Mouse (Mus musculus): ENCODE measurements around the gene Cdyl. TPM values are rescaled to one million over a fixed set of nuclear protein-coding genes. Genes with fewer than 3 reads are reported as not detected.
A peak's percentile ranks its signal among the peaks of the same experiment; 100 is the strongest.

Gene Cdyl
- total and polyA plus RNA-seq, 2 experiments, result 1.3 to 3.5 TPM

DNA sequence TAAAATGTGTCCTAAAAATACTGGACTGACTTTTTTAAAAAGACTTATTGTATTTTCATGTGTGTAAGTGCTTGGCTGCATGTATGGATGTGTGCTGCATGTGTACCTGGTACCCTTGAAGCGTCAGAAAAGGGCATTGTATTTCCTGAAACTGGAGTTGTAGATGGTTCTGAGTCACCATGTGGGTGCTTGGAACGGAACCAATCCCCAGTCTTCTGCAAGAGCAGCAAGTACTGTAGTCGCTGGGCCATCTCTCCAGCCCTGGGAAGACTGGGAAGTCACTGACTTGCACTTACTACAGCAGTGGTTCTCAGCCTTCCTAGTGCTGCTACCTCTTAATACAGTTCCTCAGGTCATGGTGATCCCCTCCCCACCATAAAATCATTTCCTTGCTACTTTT lies 122.1 kb downstream of the Cdyl start:
- H3K79me2 ChIP-seq (ENCODE audit: control insufficient read depth, insufficient read depth, low read length), result peaks cover 18% of the 10 kb centered on the region; the same call in 1 of the 2 replicates
- H3K36me3 ChIP-seq (ENCODE audit: control insufficient read depth, insufficient read depth, low read length), result no peaks in the 10 kb centered on the region
- H3K9ac ChIP-seq (ENCODE audit: low read depth, low read length), result no peak overlapping the region
- H3K27ac ChIP-seq (replicated peaks; ENCODE audit: insufficient read depth, low read depth, low read length), result no peak overlapping the region
- no peak for DNase-seq (ENCODE audit: extremely low read depth, low read depth, low spot score)
- peaks cover 13% of the 10 kb centered on the region for H3K4me1 ChIP-seq (ENCODE audit: control insufficient read depth, insufficient read depth, low read length)
- H3K4me3 ChIP-seq (ENCODE audit: insufficient read depth, low read depth, low read length), result no peak overlapping the region
- WGBS, result 59% methylated on average over 3 of the region's 3 CpGs
- H3K27me3 ChIP-seq (ENCODE audit: control insufficient read depth, insufficient read depth, low read length), result no peaks in the 10 kb centered on the region
- TF ChIP-seq CTCF (IDR thresholded peaks at IDR 0.05; ENCODE audit: low read depth, low read length) (no peak), POLR2A (IDR thresholded peaks at IDR 0.05; ENCODE audit: extremely low read depth, insufficient read depth, low read length) (no peak)

DNA sequence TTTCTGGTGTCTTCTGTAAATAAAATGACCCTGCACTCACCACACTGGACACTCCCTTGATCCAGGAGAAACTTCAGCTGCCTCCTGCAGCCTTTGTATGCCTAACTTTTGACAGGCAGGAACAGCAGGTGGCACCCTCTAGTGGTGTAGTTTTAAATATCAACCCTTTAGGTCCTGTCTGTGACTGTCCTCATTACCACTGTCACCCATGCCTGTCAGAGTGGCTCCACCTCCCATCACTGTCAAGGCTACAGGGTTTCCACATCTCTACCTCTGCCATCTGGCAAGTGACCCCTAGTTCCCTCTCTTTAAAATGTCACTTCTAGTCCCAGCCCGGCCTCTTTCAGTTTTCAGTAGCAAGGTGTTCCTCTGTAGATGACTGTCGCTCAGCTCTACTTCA lies 123.3 kb downstream of the Cdyl start:
- peak; percentile 77 for DNase-seq (ENCODE audit: extremely low read depth, low read depth, low spot score)
- H3K4me1 ChIP-seq (ENCODE audit: control insufficient read depth, insufficient read depth, low read length), result peaks cover 13% of the 10 kb centered on the region
- H3K27ac ChIP-seq (replicated peaks; ENCODE audit: insufficient read depth, low read depth, low read length), result no peak overlapping the region
- peaks cover 11% of the 10 kb centered on the region; the same call in 1 of the 2 replicates for H3K79me2 ChIP-seq (ENCODE audit: control insufficient read depth, insufficient read depth, low read length)
- no peaks in the 10 kb centered on the region for H3K27me3 ChIP-seq (ENCODE audit: control insufficient read depth, insufficient read depth, low read length)
- TF ChIP-seq CTCF (IDR thresholded peaks at IDR 0.05; ENCODE audit: low read depth, low read length), result peak; percentile 67
- TF ChIP-seq POLR2A (IDR thresholded peaks at IDR 0.05; ENCODE audit: extremely low read depth, insufficient read depth, low read length), result no peak
- 46% methylated on average over 2 of the region's 2 CpGs for WGBS
- no peak overlapping the region for H3K4me3 ChIP-seq (ENCODE audit: insufficient read depth, low read depth, low read length)
- H3K9ac ChIP-seq (ENCODE audit: low read depth, low read length), result no peak overlapping the region
- no peaks in the 10 kb centered on the region for H3K36me3 ChIP-seq (ENCODE audit: control insufficient read depth, insufficient read depth, low read length)

DNA sequence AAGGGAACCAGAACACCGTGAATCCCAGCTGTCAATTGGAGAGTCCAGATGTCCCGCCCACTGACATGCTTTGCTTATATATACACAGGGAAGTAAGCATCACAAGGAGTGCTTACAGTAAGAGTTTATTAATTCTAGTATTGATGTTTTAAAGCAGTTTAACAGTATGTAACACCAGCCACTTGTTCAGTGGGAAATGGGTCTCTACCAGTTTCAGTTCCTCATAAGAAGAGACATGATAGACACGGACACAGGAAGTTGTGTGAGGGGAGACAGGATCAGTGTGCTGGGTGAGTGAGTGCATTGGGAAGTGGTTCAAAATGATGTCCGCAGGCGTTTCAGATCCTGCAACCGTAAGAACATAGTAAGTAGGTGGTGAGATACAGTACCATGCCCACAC lies 123.9 kb downstream of the Cdyl start:
- H3K4me3 ChIP-seq (ENCODE audit: insufficient read depth, low read depth, low read length), result no peak overlapping the region
- H3K27me3 ChIP-seq (ENCODE audit: control insufficient read depth, insufficient read depth, low read length), result no peaks in the 10 kb centered on the region
- 72% methylated on average over 6 of the region's 6 CpGs for WGBS
- DNase-seq (ENCODE audit: extremely low read depth, low read depth, low spot score), result no peak
- TF ChIP-seq CTCF (IDR thresholded peaks at IDR 0.05; ENCODE audit: low read depth, low read length), result no peak
- TF ChIP-seq POLR2A (IDR thresholded peaks at IDR 0.05; ENCODE audit: extremely low read depth, insufficient read depth, low read length), result no peak
- H3K4me1 ChIP-seq (ENCODE audit: control insufficient read depth, insufficient read depth, low read length), result peaks cover 13% of the 10 kb centered on the region
- no peak overlapping the region for H3K9ac ChIP-seq (ENCODE audit: low read depth, low read length)
- no peaks in the 10 kb centered on the region for H3K36me3 ChIP-seq (ENCODE audit: control insufficient read depth, insufficient read depth, low read length)
- H3K79me2 ChIP-seq (ENCODE audit: control insufficient read depth, insufficient read depth, low read length), result peaks cover 6% of the 10 kb centered on the region; the same call in 1 of the 2 replicates
- no peak overlapping the region for H3K27ac ChIP-seq (replicated peaks; ENCODE audit: insufficient read depth, low read depth, low read length)

DNA sequence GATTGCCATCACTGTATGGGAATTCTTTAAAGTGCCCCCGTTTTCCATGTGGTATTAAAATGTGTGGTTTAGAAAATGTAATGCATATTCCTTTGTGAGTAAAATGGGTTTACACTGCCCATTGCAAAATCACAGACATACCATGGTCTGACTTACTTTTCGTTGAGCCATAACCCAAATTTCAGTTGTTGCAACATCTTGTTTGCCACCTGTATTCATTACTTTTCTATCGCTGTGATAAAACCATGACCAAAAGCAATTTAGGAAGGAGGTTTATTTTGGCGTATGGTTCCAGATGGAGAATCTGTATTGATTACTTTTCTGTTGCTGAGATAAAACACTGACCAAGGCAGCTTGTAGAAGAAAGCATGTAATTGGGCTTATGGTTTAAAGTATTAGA lies 124.6 kb downstream of the Cdyl start:
- no peaks in the 10 kb centered on the region for H3K36me3 ChIP-seq (ENCODE audit: control insufficient read depth, insufficient read depth, low read length)
- no peak overlapping the region for H3K9ac ChIP-seq (ENCODE audit: low read depth, low read length)
- 36% methylated on average over 4 of the region's 4 CpGs for WGBS
- peak; percentile 83 for DNase-seq (ENCODE audit: extremely low read depth, low read depth, low spot score)
- no peaks in the 10 kb centered on the region for H3K27me3 ChIP-seq (ENCODE audit: control insufficient read depth, insufficient read depth, low read length)
- no peak overlapping the region for H3K27ac ChIP-seq (replicated peaks; ENCODE audit: insufficient read depth, low read depth, low read length)
- H3K4me1 ChIP-seq (ENCODE audit: control insufficient read depth, insufficient read depth, low read length), result peaks cover 13% of the 10 kb centered on the region
- TF ChIP-seq POLR2A (IDR thresholded peaks at IDR 0.05; ENCODE audit: extremely low read depth, insufficient read depth, low read length) (no peak), CTCF (IDR thresholded peaks at IDR 0.05; ENCODE audit: low read depth, low read length) (no peak)
- no peak overlapping the region for H3K4me3 ChIP-seq (ENCODE audit: insufficient read depth, low read depth, low read length)
- H3K79me2 ChIP-seq (ENCODE audit: control insufficient read depth, insufficient read depth, low read length), result peaks cover 3% of the 10 kb centered on the region; the same call in 1 of the 2 replicates

DNA sequence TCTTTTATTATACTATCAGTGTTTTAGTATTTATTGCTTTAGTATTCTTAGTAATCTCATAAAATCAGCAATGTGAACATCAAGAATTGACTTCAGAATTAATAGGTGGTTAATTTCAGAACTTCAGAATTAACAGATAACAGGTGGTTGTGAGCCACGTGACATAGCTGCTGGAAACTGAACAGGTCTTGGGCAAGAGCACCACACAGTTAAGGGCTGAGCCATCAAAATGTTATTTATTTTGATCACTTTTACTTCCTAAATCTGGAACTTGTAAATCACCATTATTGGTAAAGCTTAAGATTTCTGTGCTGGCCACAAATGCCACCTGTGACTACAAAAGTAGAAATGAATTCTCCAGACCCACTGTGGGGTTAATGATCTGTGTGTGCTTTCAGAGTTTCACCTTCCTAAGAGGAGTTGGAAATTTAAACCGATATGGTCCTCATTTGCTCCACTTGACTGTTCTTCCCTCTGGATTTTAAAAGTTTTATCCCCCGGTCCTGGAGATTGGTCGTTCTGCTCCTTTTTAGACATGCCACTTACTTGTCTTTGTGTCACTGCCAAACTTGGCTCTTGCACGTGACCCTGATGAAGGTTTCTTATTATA lies 125.8 kb downstream of the Cdyl start:
- DNase-seq (ENCODE audit: extremely low read depth, low read depth, low spot score), result peak; percentile 53
- H3K4me1 ChIP-seq (ENCODE audit: control insufficient read depth, insufficient read depth, low read length), result peaks cover 13% of the 10 kb centered on the region
- no peak overlapping the region for H3K9ac ChIP-seq (ENCODE audit: low read depth, low read length)
- H3K27me3 ChIP-seq (ENCODE audit: control insufficient read depth, insufficient read depth, low read length), result no peaks in the 10 kb centered on the region
- H3K36me3 ChIP-seq (ENCODE audit: control insufficient read depth, insufficient read depth, low read length), result no peaks in the 10 kb centered on the region
- WGBS, result 74% methylated on average over 5 of the region's 5 CpGs
- H3K79me2 ChIP-seq (ENCODE audit: control insufficient read depth, insufficient read depth, low read length), result peaks cover 6% of the 10 kb centered on the region; the same call in 1 of the 2 replicates
- no peak overlapping the region for H3K4me3 ChIP-seq (ENCODE audit: insufficient read depth, low read depth, low read length)
- TF ChIP-seq CTCF (IDR thresholded peaks at IDR 0.05; ENCODE audit: low read depth, low read length), result no peak
- no peak for TF ChIP-seq POLR2A (IDR thresholded peaks at IDR 0.05; ENCODE audit: extremely low read depth, insufficient read depth, low read length)
- no peak overlapping the region for H3K27ac ChIP-seq (replicated peaks; ENCODE audit: insufficient read depth, low read depth, low read length)

DNA sequence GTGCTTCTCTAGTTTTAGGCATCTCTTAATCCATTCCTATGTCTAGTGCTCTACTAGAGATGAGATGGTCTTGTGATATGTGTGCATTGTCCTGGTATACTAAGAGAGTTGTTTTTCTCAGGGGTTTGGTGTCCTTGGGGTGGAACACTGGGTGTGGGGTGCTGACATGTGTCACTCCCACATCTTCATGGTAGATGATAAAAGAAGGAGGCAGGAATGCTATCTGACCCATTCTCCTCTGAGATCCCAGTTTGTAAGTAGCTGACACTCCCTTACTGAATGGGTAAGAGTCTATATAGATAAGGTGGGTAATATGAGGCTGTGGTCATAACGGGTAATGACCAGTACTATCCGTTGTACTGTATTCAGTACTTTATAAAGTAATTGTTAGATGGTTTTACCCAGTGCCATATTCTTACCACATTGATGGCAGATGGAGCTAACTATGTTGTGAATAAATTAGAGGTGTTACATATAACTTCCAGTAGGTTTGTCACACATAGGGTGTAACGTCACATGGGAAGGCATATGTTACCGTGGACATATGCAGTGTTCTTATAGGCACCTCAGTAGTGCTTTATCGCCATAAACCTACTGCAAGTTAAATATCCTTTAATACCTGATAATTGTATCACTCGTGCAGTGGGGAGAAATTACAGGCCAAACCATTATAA lies 127.2 kb downstream of the Cdyl start:
- TF ChIP-seq POLR2A (IDR thresholded peaks at IDR 0.05; ENCODE audit: extremely low read depth, insufficient read depth, low read length) (no peak), CTCF (IDR thresholded peaks at IDR 0.05; ENCODE audit: low read depth, low read length) (no peak)
- H3K27me3 ChIP-seq (ENCODE audit: control insufficient read depth, insufficient read depth, low read length), result no peaks in the 10 kb centered on the region
- no peak overlapping the region for H3K27ac ChIP-seq (replicated peaks; ENCODE audit: insufficient read depth, low read depth, low read length)
- DNase-seq (ENCODE audit: extremely low read depth, low read depth, low spot score), result no peak
- H3K9ac ChIP-seq (ENCODE audit: low read depth, low read length), result no peak overlapping the region
- H3K79me2 ChIP-seq (ENCODE audit: control insufficient read depth, insufficient read depth, low read length), result peaks cover 6% of the 10 kb centered on the region; the same call in 1 of the 2 replicates
- WGBS, result 92% methylated on average over 6 of the region's 6 CpGs
- H3K36me3 ChIP-seq (ENCODE audit: control insufficient read depth, insufficient read depth, low read length), result no peaks in the 10 kb centered on the region
- H3K4me3 ChIP-seq (ENCODE audit: insufficient read depth, low read depth, low read length), result no peak overlapping the region
- H3K4me1 ChIP-seq (ENCODE audit: control insufficient read depth, insufficient read depth, low read length), result peaks cover 13% of the 10 kb centered on the region
